8 mouse cellular contexts compared by ENCODE assay signal in genomic region chr1:178318389-178319184, GRCm38 (mm10). TPM values are rescaled to one million over a fixed set of nuclear protein-coding genes. Genes with fewer than 3 reads are reported as not detected.
A peak's percentile ranks its signal among the peaks of the same experiment; 100 is the strongest.
DNase-seq lines count a peak whose midpoint lies in the region; ATAC-seq and TF ChIP-seq lines count a peak whose summit lies in the region.

Gene Cox20, plus strand, starts transcription at chr1:178319130.

- WGBS in hindbrain, postnatal 0 days: under 1% methylated on average over 83 of the region's 83 CpGs

- H3K4me1 ChIP-seq in hindbrain, postnatal 0 days (ENCODE audit: insufficient read depth, low read length): peaks cover 4% of the 10 kb centered on the region; the same call in 1 of the 2 replicates
- peaks cover 55% of the 10 kb centered on the region for H3K4me1 ChIP-seq in megakaryocyte, embryonic 14.5 days

- peak; percentile 85 for DNase-seq in WW6 (ENCODE audit: low read depth, low spot score)
- peak; percentile 91 to 96 for DNase-seq in cerebellum, postnatal 4 days (ENCODE audit: low spot score in 2 of 2)
- DNase-seq in gastrocnemius, adult 2 months: peak; percentile 98
- peak; percentile 98 for DNase-seq in hindbrain, postnatal 0 days (ENCODE audit: low spot score)
- peak; percentile 92 to 94 for DNase-seq in left cerebral cortex, adult 8-10 months (ENCODE audit: low spot score in 2 of 2)
- DNase-seq in right cerebral cortex, postnatal 10 days (ENCODE audit: low spot score in 2 of 2): peak; percentile 95 to 97
- peak; percentile 96 for DNase-seq in urinary bladder, postnatal 25 days (ENCODE audit: low spot score)

- peak; percentile 95 for ATAC-seq in hindbrain, postnatal 0 days

- peaks cover 19% of the 10 kb centered on the region; the same call in 1 of the 2 replicates for H3K36me3 ChIP-seq in hindbrain, postnatal 0 days (ENCODE audit: insufficient read depth, low read length)
- peaks cover 41% of the 10 kb centered on the region for H3K36me3 ChIP-seq in megakaryocyte, embryonic 14.5 days (replicated peaks; ENCODE audit: low read length)

- H3K4me3 ChIP-seq in gastrocnemius, adult 2 months: peak within 1 kb of the TSS; percentile 94
- peak within 1 kb of the TSS; percentile 71 for H3K4me3 ChIP-seq in hindbrain, postnatal 0 days (ENCODE audit: low read length)
- peak within 1 kb of the TSS; percentile 97 for H3K4me3 ChIP-seq in megakaryocyte, embryonic 14.5 days (replicated peaks)

- H3K27me3 ChIP-seq in hindbrain, postnatal 0 days (ENCODE audit: insufficient read depth, low read length): no peaks in the 10 kb centered on the region
- no peaks in the 10 kb centered on the region for H3K27me3 ChIP-seq in megakaryocyte, embryonic 14.5 days (replicated peaks)

- H3K9me3 ChIP-seq in hindbrain, postnatal 0 days (ENCODE audit: low read length): no peaks in the 10 kb centered on the region
- H3K9me3 ChIP-seq in megakaryocyte, embryonic 14.5 days: no peaks in the 10 kb centered on the region

- H3K4me2 ChIP-seq in hindbrain, postnatal 0 days (ENCODE audit: low read depth, low read length): peak within 1 kb of the TSS; percentile 69

- TF ChIP-seq CTCF in gastrocnemius, adult 2 months (IDR thresholded peaks at IDR 0.05): no peak
- TF ChIP-seq CTCF in hindbrain, postnatal 0 days (IDR thresholded peaks at IDR 0.05; ENCODE audit: low read depth): no peak

- H3K9ac ChIP-seq in hindbrain, postnatal 0 days (replicated peaks; ENCODE audit: low read length): peak within 1 kb of the TSS; percentile 90

- intact Hi-C loops in gastrocnemius, adult 2 months (cut with DNase I): loop anchor here (1.0 kb wide), 2 partner anchors 18 to 88 kb away; partner anchors contain the start of gene Efcab2

- H3K27ac ChIP-seq in gastrocnemius, adult 2 months: peak within 1 kb of the TSS; percentile 100
- H3K27ac ChIP-seq in hindbrain, postnatal 0 days: peak within 1 kb of the TSS; percentile 100

RNA-seq across cellular contexts. Expression of gene Cox20, which starts in this region (rescaled TPM):
- 10 to 100 TPM; 33.3 to 63.8 TPM for total RNA-seq in gastrocnemius, adult 2 months (2021)
- 24.4 and 30.1 TPM in 2 replicates for total RNA-seq in hindbrain, postnatal 0 days (2014; rRNA removed)
- polyA plus RNA-seq in hindbrain, postnatal 0 days (2015; fragmentation: Nextera tagmentation; extraction: Ambion mirVana): 102 and 117 TPM in 2 replicates
- 10 to 100 TPM; 22.5 to 37.3 (median 28.5) TPM for total RNA-seq in left cerebral cortex, adult 8-10 months (2022)
- 17.2 TPM in 1 of 2 replicates, not detected in the other for polyA plus RNA-seq in megakaryocyte, embryonic 14.5 days (2012; ENCODE audit: insufficient read depth, low replicate concordance)

Comparison
In these comparisons a context has a peak if more than half of its experiments do, and no peak if none do; other contexts are left out.
1. Peak in every context shown above with its lines: DNase-seq, ATAC-seq, H3K4me3 ChIP-seq and H3K27ac ChIP-seq.